Mouse (Mus musculus): ENCODE measurements around the gene Ear14. TPM values are rescaled to one million over a fixed set of nuclear protein-coding genes. Genes with fewer than 3 reads are reported as not detected.
"Not testable (repeated sequence)": the region's sequence is repeated elsewhere in the genome, so short reads cannot be mapped to it uniquely, and the experiment has no call there.

Gene Ear14
- total and polyA plus RNA-seq, 2 experiments from 2014 or later, result not detected

- H3K4me1 ChIP-seq (ENCODE audit: insufficient read depth, low read length), result no peaks in the 10 kb centered on the region
- DNase-seq (ENCODE audit: low spot score) (no peak), ATAC-seq (no peak)
- H3K4me2 ChIP-seq (ENCODE audit: low read depth, low read length), result no peak overlapping the region
- H3K4me3 ChIP-seq (ENCODE audit: low read length), result no peak overlapping the region
- H3K27ac ChIP-seq, result no peak overlapping the region
- TF ChIP-seq CTCF (IDR thresholded peaks at IDR 0.05; ENCODE audit: low read depth), result no peak
- H3K9ac ChIP-seq (replicated peaks; ENCODE audit: low read length), result no peak overlapping the region
- H3K36me3 ChIP-seq (ENCODE audit: insufficient read depth, low read length), result no peaks in the 10 kb centered on the region
- H3K27me3 ChIP-seq (ENCODE audit: insufficient read depth, low read length), result no peaks in the 10 kb centered on the region
- H3K9me3 ChIP-seq (ENCODE audit: low read length), result no peaks in the 10 kb centered on the region
Observed at GRCm38 (mm10) chr14:51166068-51166467, 37.1 kb upstream of the Ear14 start.

- peak; percentile 67 for DNase-seq (ENCODE audit: low spot score)
- H3K4me2 ChIP-seq (ENCODE audit: low read depth, low read length); H3K9me3 ChIP-seq (ENCODE audit: low read length); H3K4me1 ChIP-seq (ENCODE audit: insufficient read depth, low read length); H3K27ac ChIP-seq; H3K27me3 ChIP-seq (ENCODE audit: insufficient read depth, low read length); H3K4me3 ChIP-seq (ENCODE audit: low read length); H3K36me3 ChIP-seq (ENCODE audit: insufficient read depth, low read length); H3K9ac ChIP-seq (replicated peaks; ENCODE audit: low read length): not testable (repeated sequence)
- ATAC-seq, result peak; percentile 61; the same call in 1 of the 2 replicates
- TF ChIP-seq CTCF (IDR thresholded peaks at IDR 0.05; ENCODE audit: low read depth), result peak; percentile 70
- WGBS, result 38% methylated on average over 9 of the region's 9 CpGs
Observed at GRCm38 (mm10) chr14:51172095-51172865, 30.9 kb upstream of the Ear14 start.

- peak; percentile 39; the same call in 1 of the 2 replicates for ATAC-seq
- H3K27ac ChIP-seq; H3K27me3 ChIP-seq (ENCODE audit: insufficient read depth, low read length); H3K36me3 ChIP-seq (ENCODE audit: insufficient read depth, low read length); H3K9ac ChIP-seq (replicated peaks; ENCODE audit: low read length); H3K4me3 ChIP-seq (ENCODE audit: low read length); H3K9me3 ChIP-seq (ENCODE audit: low read length); H3K4me1 ChIP-seq (ENCODE audit: insufficient read depth, low read length); H3K4me2 ChIP-seq (ENCODE audit: low read depth, low read length); DNase-seq (ENCODE audit: low spot score): not testable (repeated sequence)
- 32% methylated on average over 4 of the region's 4 CpGs for WGBS
Observed at GRCm38 (mm10) chr14:51172947-51173346, 30.2 kb upstream of the Ear14 start.

GRCm38 (mm10) chr14:51173843-51174242 lies 29.3 kb upstream of the Ear14 start:
- WGBS, result 80% methylated on average over 4 of the region's 4 CpGs

GRCm38 (mm10) chr14:51181051-51181450 lies 22.1 kb upstream of the Ear14 start:
- not testable (repeated sequence) for H3K27me3 ChIP-seq (ENCODE audit: insufficient read depth, low read length); H3K9me3 ChIP-seq (ENCODE audit: low read length); H3K4me3 ChIP-seq (ENCODE audit: low read length); H3K4me2 ChIP-seq (ENCODE audit: low read depth, low read length); H3K27ac ChIP-seq; H3K9ac ChIP-seq (replicated peaks; ENCODE audit: low read length); ATAC-seq; H3K4me1 ChIP-seq (ENCODE audit: insufficient read depth, low read length); DNase-seq (ENCODE audit: low spot score); H3K36me3 ChIP-seq (ENCODE audit: insufficient read depth, low read length)
- 95% methylated on average over 2 of the region's 2 CpGs for WGBS

More at GRCm38 (mm10) chr14:51173843-51174242, 29.3 kb upstream of the Ear14 start:
- Histone ChIP-seq H3K9me3 (ENCODE audit: low read length) (no peaks in the 10 kb centered on the region), H3K4me3 (ENCODE audit: low read length) (no peak overlapping the region), H3K27me3 (ENCODE audit: insufficient read depth, low read length) (no peaks in the 10 kb centered on the region), H3K36me3 (ENCODE audit: insufficient read depth, low read length) (no peaks in the 10 kb centered on the region), H3K4me2 (ENCODE audit: low read depth, low read length) (no peak overlapping the region), H3K4me1 (ENCODE audit: insufficient read depth, low read length) (no peaks in the 10 kb centered on the region), H3K9ac (replicated peaks; ENCODE audit: low read length) (no peak overlapping the region), H3K27ac (no peak overlapping the region)
- DNase-seq (ENCODE audit: low spot score) (no peak), ATAC-seq (no peak)
- TF ChIP-seq CTCF (IDR thresholded peaks at IDR 0.05; ENCODE audit: low read depth), result no peak

- H3K9ac ChIP-seq (replicated peaks; ENCODE audit: low read length), result no peak overlapping the region
- no peak overlapping the region for H3K4me3 ChIP-seq (ENCODE audit: low read length)
- TF ChIP-seq CTCF (IDR thresholded peaks at IDR 0.05; ENCODE audit: low read depth), result no peak
- 89% methylated on average over 4 of the region's 4 CpGs for WGBS
- H3K9me3 ChIP-seq (ENCODE audit: low read length), result no peaks in the 10 kb centered on the region
- H3K36me3 ChIP-seq (ENCODE audit: insufficient read depth, low read length), result no peaks in the 10 kb centered on the region
- H3K4me2 ChIP-seq (ENCODE audit: low read depth, low read length), result no peak overlapping the region
- no peaks in the 10 kb centered on the region for H3K27me3 ChIP-seq (ENCODE audit: insufficient read depth, low read length)
- no peak overlapping the region for H3K27ac ChIP-seq
- H3K4me1 ChIP-seq (ENCODE audit: insufficient read depth, low read length), result no peaks in the 10 kb centered on the region
- DNase-seq (ENCODE audit: low spot score), result no peak
- no peak for ATAC-seq
Observed at GRCm38 (mm10) chr14:51195681-51196080, 7.5 kb upstream of the Ear14 start.
